Mouse (Mus musculus) liver, adult 2 months (tissue): ENCODE results near the gene Zfp346. TPM values are rescaled to one million over a fixed set of nuclear protein-coding genes. Genes with fewer than 3 reads are reported as not detected.

Experiments used
- DNase-seq: peaks from one replicate; pipeline ENCODE4 v3.0.0-alpha.2; 2011; ENCODE audit warnings: low read depth, low spot score; ENCODE audit errors: extremely low read depth
- H3K27ac ChIP-seq: fragments of 200-500 bp; replicated peaks from 2 replicates; pipeline ENCODE4 v1.5.1; 2012; ENCODE audit warnings: low read depth, mild to moderate bottlenecking, control low read depth, inconsistent platforms, low read length; ENCODE audit not compliant: insufficient read depth
- H3K27me3 ChIP-seq: fragments of 200-500 bp; 2 replicates; pipeline ENCODE4 v1.6.1; 2012; ENCODE audit warnings: mild to moderate bottlenecking, moderate library complexity, low read length, inconsistent platforms; ENCODE audit not compliant: control insufficient read depth, insufficient read depth
- H3K36me3 ChIP-seq: fragments of 200-500 bp; 2 replicates; pipeline ENCODE4 v1.6.1; 2012; ENCODE audit warnings: low read length, inconsistent platforms; ENCODE audit not compliant: control insufficient read depth, insufficient read depth
- H3K4me1 ChIP-seq: fragments of 200-500 bp; 2 replicates; pipeline ENCODE4 v1.6.1; 2011; ENCODE audit warnings: low read length; ENCODE audit not compliant: control insufficient read depth, insufficient read depth
- H3K4me3 ChIP-seq: fragments of 200-500 bp; 2 replicates; pipeline ENCODE4 v1.5.1; 2011; ENCODE audit warnings: low read depth, mild to moderate bottlenecking, control low read depth, low read length, moderate library complexity; ENCODE audit not compliant: insufficient read depth
- H3K79me2 ChIP-seq: fragments of 200-500 bp; 2 replicates; pipeline ENCODE4 v1.6.1; 2012; ENCODE audit warnings: inconsistent platforms, mild to moderate bottlenecking, low read length, moderate library complexity; ENCODE audit not compliant: control insufficient read depth, insufficient read depth
- H3K9ac ChIP-seq: fragments of 200-500 bp; 2 replicates; pipeline ENCODE4 v1.6.1; 2012; ENCODE audit warnings: low read depth, mild to moderate bottlenecking, control low read depth, inconsistent platforms, low read length
- CTCF ChIP-seq: fragments of 200-500 bp; IDR thresholded peaks from 2 replicates; pipeline ENCODE4 v1.5.1; 2011; ENCODE audit warnings: low read depth, low read length, control low read depth
- POLR2A ChIP-seq: fragments of 200-500 bp; IDR thresholded peaks from 2 replicates; pipeline ENCODE4 v1.6.1; 2011; ENCODE audit warnings: low read length, control low read depth; ENCODE audit not compliant: insufficient read depth; ENCODE audit errors: extremely low read depth
- WGBS: fragments of 180-500 bp; shearing (Covaris S2); methylation state at CpG from one replicate; pipeline ENCODE4 v1.1.7; 2018; 5-methylcytosine and 5-hydroxymethylcytosine counted together
- polyA plus RNA-seq: library from polyadenylated mRNA; depleted of rRNA; stranded (reverse); fragments of >200 nt; gene quantifications from 2 replicates; pipeline ENCODE4 v1.2.3, GENCODE M21; 2012; rRNA removed
- total RNA-seq: library from RNA; depleted of rRNA; stranded (reverse); fragments of >200 nt; gene quantifications from 2 replicates; pipeline ENCODE4 v1.2.3, GENCODE M21; 2014; rRNA removed

The Zfp346 gene
- total RNA-seq (4.5 and 5.6 TPM in 2 replicates), polyA plus RNA-seq (3.9 and 5.1 TPM in 2 replicates)

DNA sequence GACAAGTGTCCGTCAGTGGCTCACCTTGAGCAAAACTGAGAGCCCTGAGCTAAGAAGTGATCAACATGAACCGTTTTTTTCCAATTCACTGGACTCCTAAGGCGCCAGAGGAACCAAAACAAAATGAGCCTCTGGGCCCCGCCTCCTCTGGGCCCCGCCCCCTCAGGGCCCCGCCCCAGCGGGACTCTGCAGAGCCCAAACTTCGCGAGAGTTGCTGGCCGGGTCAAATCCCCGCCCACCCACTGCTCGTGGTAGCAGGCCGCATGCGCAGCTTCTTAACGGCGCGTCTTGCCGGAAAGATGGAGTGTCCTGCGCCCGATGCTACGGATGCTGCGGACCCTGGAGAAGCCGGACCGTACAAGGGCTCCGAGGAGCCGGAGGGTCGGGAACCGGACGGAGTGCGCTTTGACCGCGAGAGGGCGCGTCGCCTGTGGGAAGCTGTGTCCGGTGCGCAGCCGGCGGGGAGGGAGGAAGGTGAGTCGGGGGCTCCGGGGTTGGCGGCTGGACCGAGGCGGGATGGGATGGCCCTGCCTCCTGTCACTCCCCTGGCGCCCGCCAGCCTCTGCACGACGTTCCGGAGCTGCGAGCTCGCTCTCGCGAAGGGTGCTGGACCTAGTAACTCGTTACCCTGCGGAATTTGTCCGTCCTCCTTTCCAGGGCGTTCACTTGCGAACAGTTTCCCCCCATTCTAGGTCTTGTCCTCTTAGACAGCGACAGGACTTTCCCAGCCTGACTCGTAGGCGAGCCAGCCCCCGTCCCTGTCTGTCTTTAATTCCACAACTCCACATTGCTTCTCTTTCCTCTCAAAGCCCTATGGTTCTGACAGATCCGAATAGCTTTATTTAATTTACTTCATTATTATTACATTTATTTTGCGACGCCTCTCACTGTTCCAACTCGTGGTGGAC is at the start of gene Zfp346:
Gene Zfp346, plus strand, starts transcription at position 267 of the 908 bp plus-strand sequence.
- H3K79me2 ChIP-seq: peaks cover 4% of the 10 kb centered on the region; the same call in 1 of the 2 replicates
- peaks cover 5% of the 10 kb centered on the region for H3K4me1 ChIP-seq
- H3K36me3 ChIP-seq: no peaks in the 10 kb centered on the region
- peak within 1 kb of the TSS; percentile 81 for H3K9ac ChIP-seq
- TF ChIP-seq POLR2A: peak; percentile 78
- TF ChIP-seq CTCF: 0 out of 2 replicates have a peak, but pooled peaks have one; percentile 16
- 0 out of 2 replicates have a peak within 1 kb of the TSS, but pooled peaks have one; percentile 32 for H3K27ac ChIP-seq
- H3K27me3 ChIP-seq: no peaks in the 10 kb centered on the region
- DNase-seq: peak; percentile 84
- peak within 1 kb of the TSS; percentile 90 for H3K4me3 ChIP-seq
- WGBS: under 1% methylated on average over 66 of the region's 66 CpGs

DNA sequence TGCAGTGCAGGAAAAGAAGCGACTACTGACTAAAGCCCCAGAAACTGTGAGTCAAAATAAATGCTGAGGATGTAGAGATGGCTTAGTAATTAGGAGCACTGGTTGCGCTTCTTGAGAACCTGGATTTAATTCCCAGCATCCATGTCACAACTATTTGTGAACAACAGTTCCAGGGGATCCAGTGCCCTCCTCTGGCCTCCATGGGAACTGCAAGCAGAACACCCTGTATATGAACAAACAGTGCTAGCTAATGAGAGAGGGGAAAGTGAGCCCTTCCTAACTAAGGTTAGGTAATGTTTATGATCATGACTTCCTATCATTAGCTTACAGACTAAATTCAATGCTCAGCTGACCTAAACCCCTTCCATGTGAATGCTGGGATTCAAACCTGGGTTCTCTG is 47.1 kb upstream of the Zfp346 start:
- no peak for DNase-seq
- 100% methylated on average over 2 of the region's 2 CpGs for WGBS
- H3K4me3 ChIP-seq: no peak overlapping the region
- TF ChIP-seq POLR2A (no peak), CTCF (peak; percentile 66; the same call in 1 of the 2 replicates)
- H3K27me3 ChIP-seq: no peaks in the 10 kb centered on the region
- no peak overlapping the region for H3K27ac ChIP-seq
- H3K79me2 ChIP-seq: no peaks in the 10 kb centered on the region
- H3K36me3 ChIP-seq: peaks cover 31% of the 10 kb centered on the region
- no peaks in the 10 kb centered on the region for H3K4me1 ChIP-seq
- no peak overlapping the region for H3K9ac ChIP-seq

DNA sequence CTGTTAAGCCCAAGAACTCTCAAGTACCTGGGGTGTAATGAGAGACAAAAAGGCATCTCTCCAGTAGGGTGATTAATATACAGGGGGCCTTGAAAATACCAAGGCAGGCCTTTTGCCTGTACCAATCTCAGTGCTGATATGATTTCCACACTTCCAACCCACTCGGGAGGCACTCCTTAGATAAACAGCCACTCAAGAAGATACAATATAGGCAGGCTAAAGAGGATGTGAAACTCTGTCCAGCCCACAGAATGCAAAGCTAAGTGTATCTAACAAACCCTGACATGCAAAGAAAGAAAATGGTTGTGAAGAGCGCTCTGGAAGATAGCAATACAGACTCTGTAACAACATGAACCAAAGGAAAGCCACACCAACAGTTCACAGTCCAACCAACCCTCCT is 41.8 kb upstream of the Zfp346 start:
- 79% methylated on average over 2 of the region's 2 CpGs for WGBS
- Histone ChIP-seq H3K4me3 (no peak overlapping the region), H3K27me3 (no peaks in the 10 kb centered on the region), H3K36me3 (peaks cover 34% of the 10 kb centered on the region), H3K4me1 (no peaks in the 10 kb centered on the region), H3K27ac (no peak overlapping the region), H3K9ac (no peak overlapping the region), H3K79me2 (no peaks in the 10 kb centered on the region)
- TF ChIP-seq POLR2A (no peak), CTCF (no peak)
- no peak for DNase-seq

DNA sequence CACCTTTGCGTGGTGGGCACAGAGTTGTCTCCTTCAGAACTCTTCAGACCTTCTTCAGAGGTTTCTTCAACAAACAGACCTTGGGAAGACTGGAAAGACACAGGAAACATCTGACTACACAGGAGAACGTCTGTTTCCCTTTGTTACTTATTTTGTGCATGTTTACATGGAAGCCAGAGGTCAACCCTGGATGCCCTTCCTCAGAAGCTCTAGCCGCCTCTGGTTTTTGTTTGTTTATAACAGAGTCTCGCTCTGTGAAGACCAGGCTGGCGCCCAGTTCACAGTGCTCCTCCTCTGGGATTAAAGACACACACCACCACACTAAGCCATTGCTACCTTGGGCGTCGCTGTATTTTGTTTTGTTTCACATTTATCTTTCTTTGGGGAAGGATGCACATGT is 35.4 kb upstream of the Zfp346 start:
- no peaks in the 10 kb centered on the region for H3K4me1 ChIP-seq

DNA sequence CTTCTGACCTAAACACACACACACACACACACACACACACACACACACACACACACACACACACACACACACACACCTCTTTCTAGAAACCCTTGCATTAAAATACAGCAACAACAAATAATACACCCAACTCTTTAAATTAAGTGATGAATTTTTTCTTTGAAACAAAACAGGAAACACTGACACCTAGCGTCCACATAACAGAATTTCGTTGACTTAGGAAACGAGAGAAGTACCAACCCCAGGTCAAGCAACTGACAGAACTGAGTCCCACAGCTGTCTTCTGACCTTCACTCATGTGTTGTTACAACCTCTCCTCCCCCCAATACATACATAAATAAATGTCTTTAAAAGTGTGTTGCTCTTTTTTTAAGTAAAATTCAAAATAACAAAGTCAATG is 33.8 kb upstream of the Zfp346 start:
- TF ChIP-seq POLR2A (no peak), CTCF (no peak)
- Histone ChIP-seq H3K79me2 (no peaks in the 10 kb centered on the region), H3K36me3 (peaks cover 21% of the 10 kb centered on the region), H3K4me3 (no peak overlapping the region), H3K27ac (no peak overlapping the region), H3K4me1 (no peaks in the 10 kb centered on the region), H3K27me3 (no peaks in the 10 kb centered on the region), H3K9ac (no peak overlapping the region)
- DNase-seq: peak; percentile 24
- WGBS: 6% methylated on average over 3 of the region's 3 CpGs

More for the DNA sequence above, 35.4 kb upstream of the Zfp346 start:
- H3K27ac ChIP-seq: no peak overlapping the region
- no peaks in the 10 kb centered on the region for H3K79me2 ChIP-seq
- no peak for DNase-seq
- TF ChIP-seq CTCF: no peak
- TF ChIP-seq POLR2A: no peak
- H3K36me3 ChIP-seq: peaks cover 13% of the 10 kb centered on the region
- H3K27me3 ChIP-seq: no peaks in the 10 kb centered on the region
- no peak overlapping the region for H3K9ac ChIP-seq
- no peak overlapping the region for H3K4me3 ChIP-seq
- 46% methylated on average over 7 of the region's 7 CpGs for WGBS

DNA sequence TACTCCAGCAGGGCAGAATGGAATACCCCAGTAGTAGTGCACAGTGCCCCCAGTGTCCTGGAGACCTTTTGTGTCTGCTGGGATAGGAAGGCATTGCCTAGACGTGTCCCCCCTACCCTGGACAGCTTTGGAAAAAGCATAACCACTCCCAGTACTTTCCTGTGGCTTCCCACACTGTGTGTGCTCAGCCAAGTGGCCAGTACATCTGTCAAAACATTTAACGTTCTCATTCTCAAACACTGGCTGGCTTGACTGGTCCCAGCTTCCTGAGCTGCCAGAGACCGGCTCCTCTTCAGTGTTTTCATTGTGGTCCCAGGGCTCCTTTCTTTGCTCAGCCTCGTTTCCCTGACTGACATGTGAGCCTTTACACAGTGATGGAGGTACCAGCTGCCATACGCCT is 29.5 kb upstream of the Zfp346 start:
- 81% methylated on average over 5 of the region's 5 CpGs for WGBS
- Histone ChIP-seq H3K36me3 (peaks cover 21% of the 10 kb centered on the region), H3K79me2 (no peaks in the 10 kb centered on the region), H3K27me3 (no peaks in the 10 kb centered on the region), H3K27ac (no peak overlapping the region), H3K4me3 (no peak overlapping the region), H3K4me1 (no peaks in the 10 kb centered on the region), H3K9ac (no peak overlapping the region)
- DNase-seq: no peak
- TF ChIP-seq CTCF (no peak), POLR2A (no peak)
